Mouse (Mus musculus): ENCODE results near the gene Gpd2. TPM values are rescaled to one million over a fixed set of nuclear protein-coding genes. Genes with fewer than 3 reads are reported as not detected.
A peak's percentile ranks its signal among the peaks of the same experiment; 100 is the strongest.

The Gpd2 gene
- 21.8 and 24.7 TPM in 2 replicates for polyA plus RNA-seq (2014; fragmentation: Nextera tagmentation; extraction: Ambion mirVana)

DNA sequence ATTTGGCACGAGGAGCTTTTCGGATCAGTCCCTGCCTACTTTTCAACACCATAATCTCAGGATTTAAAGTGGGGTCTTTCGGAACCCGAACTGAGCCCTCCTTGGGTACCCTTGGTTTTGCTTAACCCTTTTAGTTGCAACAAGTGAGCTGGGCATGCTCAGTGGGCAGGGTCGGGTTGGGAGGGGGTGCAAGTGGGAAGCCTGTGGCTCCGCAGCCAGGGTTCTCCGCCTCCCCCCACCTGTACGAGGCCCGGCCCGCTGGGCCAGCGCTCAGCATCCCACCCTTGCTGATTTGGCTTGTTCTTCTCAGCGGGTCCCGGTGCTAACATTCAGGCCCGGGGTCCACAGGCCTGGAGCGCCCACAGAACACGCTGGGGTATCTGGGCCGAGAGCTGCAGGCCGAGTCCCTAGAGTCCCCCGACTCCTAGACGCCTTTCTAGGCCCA lies at the start of gene Gpd2:
Gene Gpd2, plus strand, starts transcription at position 161 of the 445 bp plus-strand sequence.
- no peaks in the 10 kb centered on the region for H3K27me3 ChIP-seq (replicated peaks; ENCODE audit: control insufficient read depth, insufficient read depth, low read length)
- WGBS, result 8% methylated on average over 20 of the region's 20 CpGs
- peaks cover 2% of the 10 kb centered on the region; the same call in 1 of the 2 replicates for H3K4me1 ChIP-seq (replicated peaks; ENCODE audit: control insufficient read depth, insufficient read depth, low read length)
- H3K27ac ChIP-seq (ENCODE audit: low read depth), result peak within 1 kb of the TSS; percentile 76
- H3K4me2 ChIP-seq (ENCODE audit: low read length), result peak within 1 kb of the TSS; percentile 96
- no peaks in the 10 kb centered on the region for H3K9me3 ChIP-seq (ENCODE audit: control insufficient read depth, low read length)
- ATAC-seq (replicated peaks; ENCODE audit: low FRiP score, low TSS enrichment, low read depth) (peak; percentile 57), DNase-seq (ENCODE audit: low spot score) (peak; percentile 87)
- H3K36me3 ChIP-seq (ENCODE audit: control insufficient read depth, insufficient read depth, low read length), result no peaks in the 10 kb centered on the region
- H3K9ac ChIP-seq (ENCODE audit: low read length), result peak within 1 kb of the TSS; percentile 78
- H3K4me3 ChIP-seq (ENCODE audit: low read depth, low read length), result peak within 1 kb of the TSS; percentile 75

DNA sequence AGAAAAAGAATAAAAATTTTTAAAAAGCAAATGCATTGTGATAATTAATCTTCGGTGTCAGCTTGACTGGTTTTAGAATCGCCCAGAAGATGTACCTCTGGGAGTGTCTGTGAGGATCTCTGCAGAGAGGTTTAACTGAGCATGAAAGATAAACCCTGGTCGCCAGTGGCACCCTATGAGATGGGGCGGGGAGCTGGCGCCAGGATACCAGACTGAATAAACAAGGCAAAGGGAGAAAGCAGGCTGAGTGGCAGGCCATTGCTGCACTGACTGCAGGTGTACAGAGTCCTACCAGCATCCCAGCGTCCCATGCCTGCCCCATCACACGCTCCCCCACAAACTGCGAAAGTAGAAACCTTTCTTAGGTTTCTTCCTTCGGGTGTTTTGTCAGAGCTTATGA lies 49.2 kb upstream of the Gpd2 start:
- DNase-seq (ENCODE audit: low spot score) (no peak), ATAC-seq (replicated peaks; ENCODE audit: low FRiP score, low TSS enrichment, low read depth) (no peak; the same call in 1 of the 2 replicates)
- Histone ChIP-seq H3K27me3 (replicated peaks; ENCODE audit: control insufficient read depth, insufficient read depth, low read length) (no peaks in the 10 kb centered on the region), H3K9me3 (ENCODE audit: control insufficient read depth, low read length) (0 out of 2 replicates have a peak, but pooled peaks cover 5% of the 10 kb centered on the region), H3K4me1 (replicated peaks; ENCODE audit: control insufficient read depth, insufficient read depth, low read length) (no peaks in the 10 kb centered on the region), H3K4me3 (ENCODE audit: low read depth, low read length) (no peak overlapping the region), H3K4me2 (ENCODE audit: low read length) (no peak overlapping the region), H3K9ac (ENCODE audit: low read length) (no peak overlapping the region), H3K36me3 (ENCODE audit: control insufficient read depth, insufficient read depth, low read length) (no peaks in the 10 kb centered on the region), H3K27ac (ENCODE audit: low read depth) (no peak overlapping the region)
- WGBS, result 57% methylated on average over 9 of the region's 9 CpGs

DNA sequence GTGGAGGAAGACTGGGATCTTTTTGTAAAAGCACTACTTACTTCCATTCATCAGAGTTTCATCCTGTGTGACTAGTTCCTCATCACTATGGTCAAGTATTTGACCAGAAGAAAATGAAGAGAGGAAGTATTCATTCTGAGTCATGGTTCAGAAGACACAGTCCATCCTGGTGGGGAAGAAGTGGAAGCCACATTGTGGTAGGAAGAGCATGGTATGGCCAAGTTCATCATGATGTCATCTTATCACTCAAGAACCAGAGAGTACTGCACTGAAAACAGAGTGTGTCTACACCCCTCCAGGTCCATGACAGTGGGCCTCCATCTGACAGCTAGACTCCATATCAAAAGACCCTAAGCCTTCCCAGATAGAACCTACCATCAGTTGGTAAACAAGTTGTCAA lies 46.6 kb upstream of the Gpd2 start:
- Histone ChIP-seq H3K4me2 (ENCODE audit: low read length) (no peak overlapping the region), H3K4me1 (replicated peaks; ENCODE audit: control insufficient read depth, insufficient read depth, low read length) (no peaks in the 10 kb centered on the region), H3K4me3 (ENCODE audit: low read depth, low read length) (no peak overlapping the region), H3K9ac (ENCODE audit: low read length) (no peak overlapping the region), H3K27ac (ENCODE audit: low read depth) (no peak overlapping the region), H3K36me3 (ENCODE audit: control insufficient read depth, insufficient read depth, low read length) (no peaks in the 10 kb centered on the region), H3K9me3 (ENCODE audit: control insufficient read depth, low read length) (0 out of 2 replicates have a peak, but pooled peaks cover 5% of the 10 kb centered on the region), H3K27me3 (replicated peaks; ENCODE audit: control insufficient read depth, insufficient read depth, low read length) (no peaks in the 10 kb centered on the region)
- peak; percentile 29 for DNase-seq (ENCODE audit: low spot score)
- no peak for ATAC-seq (replicated peaks; ENCODE audit: low FRiP score, low TSS enrichment, low read depth)

DNA sequence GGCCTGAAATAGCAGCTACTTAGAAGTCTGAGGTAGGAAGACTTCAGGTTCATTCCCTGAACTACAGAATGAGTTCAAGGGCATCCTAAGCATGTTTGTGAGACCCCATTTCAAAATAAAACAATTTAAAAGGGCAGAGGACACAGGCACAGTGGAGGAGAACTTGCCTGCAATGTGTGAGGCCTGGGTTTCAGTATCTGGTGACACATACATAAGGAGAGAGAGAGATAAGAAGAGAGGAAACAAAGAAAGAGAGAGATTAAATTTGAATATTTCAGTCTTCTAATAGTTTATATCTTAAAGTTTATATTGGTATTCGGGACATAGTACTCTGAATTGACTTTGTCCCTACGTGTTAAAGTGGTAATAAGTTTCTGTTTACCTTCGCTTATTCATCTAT lies 38.4 kb upstream of the Gpd2 start:
- Histone ChIP-seq H3K4me3 (ENCODE audit: low read depth, low read length) (no peak overlapping the region), H3K9me3 (ENCODE audit: control insufficient read depth, low read length) (no peaks in the 10 kb centered on the region), H3K4me1 (replicated peaks; ENCODE audit: control insufficient read depth, insufficient read depth, low read length) (no peaks in the 10 kb centered on the region), H3K27ac (ENCODE audit: low read depth) (no peak overlapping the region), H3K36me3 (ENCODE audit: control insufficient read depth, insufficient read depth, low read length) (no peaks in the 10 kb centered on the region), H3K27me3 (replicated peaks; ENCODE audit: control insufficient read depth, insufficient read depth, low read length) (no peaks in the 10 kb centered on the region), H3K9ac (ENCODE audit: low read length) (no peak overlapping the region), H3K4me2 (ENCODE audit: low read length) (no peak overlapping the region)
- peak; percentile 4 for DNase-seq (ENCODE audit: low spot score)
- 88% methylated on average over 3 of the region's 3 CpGs for WGBS
- ATAC-seq (replicated peaks; ENCODE audit: low FRiP score, low TSS enrichment, low read depth), result no peak

DNA sequence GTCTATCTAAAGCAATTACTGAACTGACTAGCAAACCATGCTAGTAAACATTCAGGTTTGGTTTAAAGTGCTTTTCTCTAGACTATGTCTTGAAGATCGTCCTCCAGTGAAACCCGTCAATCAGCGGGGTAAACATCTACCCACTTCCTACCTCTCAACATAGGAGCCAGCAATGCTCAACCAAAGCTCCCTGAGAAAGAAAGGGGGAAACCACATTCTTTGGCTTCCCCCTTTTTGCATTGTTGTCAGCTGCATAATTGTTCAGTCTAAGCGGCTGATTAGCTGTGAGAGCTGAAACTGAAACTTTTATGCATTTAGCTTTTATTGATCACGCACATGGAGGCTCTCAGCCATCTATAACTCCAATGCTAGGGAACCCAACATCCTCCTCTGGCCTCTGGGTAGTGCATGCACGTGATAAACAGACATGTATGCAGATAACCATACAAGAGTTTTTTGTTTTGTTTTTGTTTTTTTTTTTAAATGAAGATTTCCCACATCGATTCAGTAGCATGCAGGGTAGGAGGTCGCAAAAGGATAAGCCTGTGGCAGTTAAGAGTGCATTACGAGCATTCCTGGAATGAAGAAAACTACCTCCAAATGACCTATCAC lies 28.9 kb upstream of the Gpd2 start:
- no peak for ATAC-seq (replicated peaks; ENCODE audit: low FRiP score, low TSS enrichment, low read depth)
- WGBS, result 87% methylated on average over 9 of the region's 9 CpGs
- H3K9me3 ChIP-seq (ENCODE audit: control insufficient read depth, low read length), result no peaks in the 10 kb centered on the region
- no peak overlapping the region for H3K9ac ChIP-seq (ENCODE audit: low read length)
- H3K4me1 ChIP-seq (replicated peaks; ENCODE audit: control insufficient read depth, insufficient read depth, low read length), result no peaks in the 10 kb centered on the region
- H3K4me3 ChIP-seq (ENCODE audit: low read depth, low read length), result no peak overlapping the region
- DNase-seq (ENCODE audit: low spot score), result no peak
- H3K27ac ChIP-seq (ENCODE audit: low read depth), result no peak overlapping the region
- no peaks in the 10 kb centered on the region for H3K27me3 ChIP-seq (replicated peaks; ENCODE audit: control insufficient read depth, insufficient read depth, low read length)
- H3K36me3 ChIP-seq (ENCODE audit: control insufficient read depth, insufficient read depth, low read length), result no peaks in the 10 kb centered on the region
- H3K4me2 ChIP-seq (ENCODE audit: low read length), result no peak overlapping the region

DNA sequence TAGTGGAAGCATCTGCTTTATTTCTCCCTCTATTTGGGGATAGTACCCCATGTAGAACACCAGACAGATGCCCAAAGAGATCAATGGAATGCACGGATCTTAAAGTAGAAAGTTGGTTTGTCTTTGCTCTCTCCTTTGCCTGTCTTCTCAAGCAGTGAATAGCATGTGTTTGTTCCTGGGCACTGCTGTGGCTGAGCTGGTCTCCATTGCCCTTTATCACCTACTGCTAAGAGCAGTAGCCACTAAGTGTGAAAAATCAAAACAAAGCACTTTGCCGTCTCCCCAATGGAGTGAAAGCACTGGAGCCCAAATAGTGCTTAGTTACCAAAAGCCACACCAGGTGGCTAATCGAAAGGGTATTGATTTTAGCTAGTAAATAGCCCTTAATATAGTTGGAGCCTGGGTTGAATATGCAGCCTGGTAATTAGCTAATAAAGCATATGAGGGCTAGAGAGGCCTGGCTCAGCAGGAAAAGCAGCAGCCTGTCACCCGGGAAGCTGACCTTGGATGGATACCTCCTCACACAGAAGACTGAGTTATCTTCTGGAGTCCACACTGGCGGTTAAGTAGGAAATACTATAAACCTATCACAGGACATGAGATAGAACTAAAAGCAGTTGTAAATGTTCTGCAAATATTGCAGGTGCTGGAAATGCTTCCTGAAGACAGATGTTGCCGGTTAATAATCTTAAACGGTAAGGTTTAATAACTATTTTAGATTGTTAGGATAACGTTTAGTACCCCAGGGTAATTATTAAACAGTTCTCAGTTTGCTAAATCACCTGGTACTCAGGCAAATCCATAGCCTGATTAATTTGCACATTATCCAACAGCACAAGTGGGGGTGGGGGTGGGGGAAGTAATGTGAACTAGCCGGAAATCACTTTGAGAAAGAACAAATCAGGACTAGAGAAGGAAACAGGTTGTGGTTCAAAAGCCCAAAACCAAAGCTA lies 26.1 kb upstream of the Gpd2 start:
- H3K9ac ChIP-seq (ENCODE audit: low read length), result no peak overlapping the region
- no peaks in the 10 kb centered on the region for H3K36me3 ChIP-seq (ENCODE audit: control insufficient read depth, insufficient read depth, low read length)
- no peak overlapping the region for H3K4me2 ChIP-seq (ENCODE audit: low read length)
- H3K4me1 ChIP-seq (replicated peaks; ENCODE audit: control insufficient read depth, insufficient read depth, low read length), result no peaks in the 10 kb centered on the region
- no peaks in the 10 kb centered on the region for H3K27me3 ChIP-seq (replicated peaks; ENCODE audit: control insufficient read depth, insufficient read depth, low read length)
- H3K9me3 ChIP-seq (ENCODE audit: control insufficient read depth, low read length), result no peaks in the 10 kb centered on the region
- no peak overlapping the region for H3K4me3 ChIP-seq (ENCODE audit: low read depth, low read length)
- DNase-seq (ENCODE audit: low spot score), result peak; percentile 45
- ATAC-seq (replicated peaks; ENCODE audit: low FRiP score, low TSS enrichment, low read depth), result no peak
- 50% methylated on average over 9 of the region's 9 CpGs for WGBS
- no peak overlapping the region for H3K27ac ChIP-seq (ENCODE audit: low read depth)

DNA sequence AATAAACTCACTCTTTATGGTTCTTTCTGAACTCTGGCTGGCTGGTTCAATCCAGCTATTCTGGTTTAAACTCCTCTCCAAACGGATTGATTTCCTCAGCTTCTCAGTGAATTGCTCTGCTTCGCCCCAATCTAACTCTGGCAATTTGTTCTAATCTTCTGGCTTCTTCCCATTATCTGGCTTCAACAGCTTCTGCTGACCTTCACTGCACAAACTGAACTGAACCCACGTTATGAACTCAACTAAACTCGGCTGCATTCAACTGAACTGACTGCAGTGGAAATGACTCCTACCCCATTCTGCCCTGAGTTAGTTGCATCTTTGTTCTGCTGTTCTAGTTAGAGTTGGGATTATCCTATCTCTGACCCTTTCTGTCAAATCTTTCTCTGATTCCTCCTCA lies 24.1 kb upstream of the Gpd2 start:
- ATAC-seq (replicated peaks; ENCODE audit: low FRiP score, low TSS enrichment, low read depth) (no peak), DNase-seq (ENCODE audit: low spot score) (peak; percentile 34)
- Histone ChIP-seq H3K9me3 (ENCODE audit: control insufficient read depth, low read length) (no peaks in the 10 kb centered on the region), H3K4me1 (replicated peaks; ENCODE audit: control insufficient read depth, insufficient read depth, low read length) (no peaks in the 10 kb centered on the region), H3K4me3 (ENCODE audit: low read depth, low read length) (no peak overlapping the region), H3K4me2 (ENCODE audit: low read length) (no peak overlapping the region), H3K27me3 (replicated peaks; ENCODE audit: control insufficient read depth, insufficient read depth, low read length) (no peaks in the 10 kb centered on the region), H3K36me3 (ENCODE audit: control insufficient read depth, insufficient read depth, low read length) (no peaks in the 10 kb centered on the region), H3K9ac (ENCODE audit: low read length) (no peak overlapping the region), H3K27ac (ENCODE audit: low read depth) (no peak overlapping the region)
- WGBS, result 86% methylated on average over 4 of the region's 4 CpGs

DNA sequence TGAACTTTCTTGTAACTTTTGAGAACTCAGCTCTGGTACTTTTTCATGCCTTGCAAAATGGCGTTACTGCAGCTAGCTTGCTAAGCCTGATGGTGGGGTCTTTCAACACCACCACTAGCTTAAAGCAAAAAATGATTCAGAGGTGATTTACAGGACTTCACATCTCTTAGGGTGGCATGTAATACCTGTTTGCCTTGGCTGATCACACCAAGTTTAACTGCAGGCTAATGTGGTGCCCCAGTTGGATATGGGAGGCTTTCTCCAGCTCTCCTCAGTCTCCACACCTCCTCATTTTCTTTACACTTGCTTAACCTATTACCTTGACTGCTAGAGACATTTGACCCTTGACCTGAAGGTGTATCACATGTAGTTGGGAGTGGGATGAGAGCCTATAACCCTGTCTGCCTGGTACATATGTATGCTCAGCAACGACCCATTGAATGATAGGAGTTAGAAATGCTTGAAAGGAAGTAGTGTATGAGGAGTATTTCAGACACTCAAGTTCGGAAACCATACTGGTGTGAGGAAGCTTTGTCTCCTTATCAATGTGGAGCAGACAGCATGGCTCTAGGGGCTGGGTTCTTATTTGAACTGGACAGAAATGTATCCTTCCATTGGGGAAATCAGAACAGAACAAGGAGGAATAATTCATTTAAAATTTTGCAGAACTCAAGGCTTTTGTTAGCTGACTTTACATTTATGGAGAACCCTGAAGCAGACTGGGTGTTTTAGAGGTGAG lies 14.0 kb upstream of the Gpd2 start:
- ATAC-seq (replicated peaks; ENCODE audit: low FRiP score, low TSS enrichment, low read depth), result 0 out of 2 replicates have a peak, but pooled peaks have one; percentile 53
- DNase-seq (ENCODE audit: low spot score), result no peak
- Histone ChIP-seq H3K4me1 (replicated peaks; ENCODE audit: control insufficient read depth, insufficient read depth, low read length) (no peaks in the 10 kb centered on the region), H3K4me3 (ENCODE audit: low read depth, low read length) (no peak overlapping the region), H3K9me3 (ENCODE audit: control insufficient read depth, low read length) (no peaks in the 10 kb centered on the region), H3K4me2 (ENCODE audit: low read length) (no peak overlapping the region), H3K9ac (ENCODE audit: low read length) (no peak overlapping the region), H3K27ac (ENCODE audit: low read depth) (no peak overlapping the region), H3K36me3 (ENCODE audit: control insufficient read depth, insufficient read depth, low read length) (no peaks in the 10 kb centered on the region), H3K27me3 (replicated peaks; ENCODE audit: control insufficient read depth, insufficient read depth, low read length) (no peaks in the 10 kb centered on the region)
- 73% methylated on average over 3 of the region's 3 CpGs for WGBS

Measured in intestine, embryonic 14.5 days (tissue).